Mouse (Mus musculus) neural tube, embryonic 14.5 days (tissue): ENCODE measurements around the gene Crabp1. TPM values are rescaled to one million over a fixed set of nuclear protein-coding genes. Genes with fewer than 3 reads are reported as not detected.

Experiments used
- ATAC-seq: fragments of 200-750 bp; cut with Nextera tagmentation; 2 replicates; pipeline ENCODE4 v1.8.0; 2017; ENCODE audit warnings: low read depth, mild to moderate bottlenecking, moderate TSS enrichment, moderate library complexity
- H3K27ac ChIP-seq: fragments of 300-500 bp; sonication (generic); 2 replicates; pipeline ENCODE4 v1.5.1; 2014; ENCODE audit warnings: low read depth, mild to moderate bottlenecking, control low read depth, low read length, moderate library complexity, mixed read lengths
- H3K27me3 ChIP-seq: fragments of 300-500 bp; sonication (generic); 2 replicates; pipeline ENCODE4 v1.6.1; 2014; ENCODE audit warnings: low read length; ENCODE audit not compliant: control insufficient read depth, insufficient read depth
- H3K36me3 ChIP-seq: fragments of 300-500 bp; sonication (generic); 2 replicates; pipeline ENCODE4 v1.6.1; 2014; ENCODE audit warnings: low read length, mixed read lengths; ENCODE audit not compliant: control insufficient read depth, insufficient read depth
- H3K4me1 ChIP-seq: fragments of 300-500 bp; sonication (generic); 2 replicates; pipeline ENCODE4 v1.6.1; 2014; ENCODE audit warnings: low read length; ENCODE audit not compliant: control insufficient read depth, insufficient read depth
- H3K4me2 ChIP-seq: fragments of 300-500 bp; sonication (generic); 2 replicates; pipeline ENCODE4 v1.6.1; 2014; ENCODE audit warnings: mild to moderate bottlenecking, low read depth, low read length, control low read depth
- H3K4me3 ChIP-seq: fragments of 300-500 bp; sonication (generic); 2 replicates; pipeline ENCODE4 v1.5.1; 2014; ENCODE audit warnings: low read depth, low read length, control low read depth, mixed read lengths
- H3K9ac ChIP-seq: fragments of 300-500 bp; sonication (generic); replicated peaks from 2 replicates; pipeline ENCODE4 v1.6.1; 2014; ENCODE audit warnings: low read depth, mild to moderate bottlenecking, control low read depth, low read length, mixed read lengths
- H3K9me3 ChIP-seq: fragments of 300-500 bp; sonication (generic); 2 replicates; pipeline ENCODE4 v1.6.1; 2016; ENCODE audit warnings: low read length; ENCODE audit not compliant: control insufficient read depth
- WGBS: fragments of 180-500 bp; shearing (Covaris S2); extraction: QIAGEN DNeasy Blood & Tissue Kit; methylation state at CpG from one replicate; pipeline ENCODE4 v1.1.7; 2014; 5-methylcytosine and 5-hydroxymethylcytosine counted together
- polyA plus RNA-seq: library from polyadenylated mRNA; unstranded; fragments of >200 nt; fragmentation: Nextera tagmentation; extraction: Ambion mirVana; gene quantifications from 2 replicates; pipeline ENCODE4 v1.2.1, GENCODE M21; 2014

Crabp1 gene
- polyA plus RNA-seq, 1 experiment from 2014 or later = 733 TPM

DNA sequence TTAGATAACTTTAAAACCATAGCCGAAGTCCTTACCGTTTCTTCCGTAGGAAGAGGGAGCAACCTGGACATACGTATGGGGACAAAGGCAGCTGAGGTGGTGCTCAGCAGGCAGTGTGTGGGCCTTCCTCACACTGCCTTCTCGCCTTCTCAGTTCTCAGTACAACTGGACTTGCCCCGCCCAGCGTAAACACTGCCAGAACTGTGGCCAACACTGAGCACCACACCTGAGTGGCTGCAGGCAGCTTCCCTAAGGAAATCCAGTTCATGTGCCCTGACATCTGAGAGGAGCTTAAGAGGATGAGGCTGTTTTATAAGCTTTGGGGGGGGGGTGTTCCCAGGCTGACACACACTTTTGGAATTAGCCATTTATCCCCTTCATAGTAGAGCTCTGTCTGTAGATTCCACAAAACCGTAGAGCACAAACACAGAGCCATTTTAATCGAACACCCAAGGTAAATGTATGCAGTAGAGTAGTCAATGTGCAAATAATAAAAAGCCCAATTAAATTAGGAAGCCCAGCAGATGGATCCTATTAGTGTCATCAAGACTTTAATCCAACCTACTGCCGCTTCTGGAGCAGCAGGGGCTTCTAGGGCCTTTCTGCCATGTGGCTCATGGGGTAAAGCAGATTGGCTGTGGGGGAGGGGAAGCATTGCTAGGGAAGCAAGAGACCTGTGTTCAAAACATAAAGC is 52.1 kb downstream of the Crabp1 start:
- WGBS = 73% methylated on average over 10 of the region's 10 CpGs
- ATAC-seq = no peak
- H3K4me3 ChIP-seq = no peak overlapping the region
- no peak overlapping the region for H3K9ac ChIP-seq
- no peaks in the 10 kb centered on the region for H3K27me3 ChIP-seq
- no peaks in the 10 kb centered on the region for H3K9me3 ChIP-seq
- no peaks in the 10 kb centered on the region for H3K4me1 ChIP-seq
- H3K36me3 ChIP-seq = no peaks in the 10 kb centered on the region
- no peak overlapping the region for H3K27ac ChIP-seq
- H3K4me2 ChIP-seq = no peak overlapping the region

DNA sequence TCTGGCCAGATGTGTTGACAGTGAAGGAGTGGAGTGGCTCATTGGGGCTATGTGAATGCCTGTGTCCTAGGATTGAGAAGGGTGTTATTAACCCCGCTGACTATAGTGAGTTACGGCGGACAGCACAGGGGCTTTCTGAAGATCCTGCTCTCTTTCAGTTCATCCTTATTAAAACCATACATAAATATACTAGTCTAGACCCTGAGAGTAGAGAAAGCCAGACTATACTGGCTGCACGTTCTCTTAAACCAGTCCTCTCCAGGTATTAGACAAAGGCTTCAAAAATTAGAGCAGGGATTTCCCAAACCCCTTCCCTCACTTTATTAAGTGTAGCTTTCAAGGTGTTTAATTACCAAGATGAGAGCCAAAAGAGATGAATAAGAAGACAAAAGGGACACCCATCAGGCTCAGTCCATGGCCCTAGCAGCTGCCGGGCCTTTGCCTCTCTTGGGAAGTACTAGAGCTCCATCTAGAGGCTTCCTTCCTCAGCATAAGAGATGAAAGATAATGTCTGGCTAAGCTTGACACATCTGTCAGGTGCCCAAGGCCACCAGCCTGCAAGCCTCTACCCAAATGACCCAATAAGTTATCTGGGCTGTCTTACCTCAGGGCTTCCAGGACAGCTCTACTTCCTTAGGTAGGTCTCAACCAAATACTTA is 57.0 kb downstream of the Crabp1 start:
- ATAC-seq = peak; percentile 82; the same call in 1 of the 2 replicates
- Histone ChIP-seq H3K4me3 (no peak overlapping the region), H3K27me3 (no peaks in the 10 kb centered on the region), H3K36me3 (no peaks in the 10 kb centered on the region), H3K27ac (no peak overlapping the region), H3K4me2 (no peak overlapping the region), H3K9me3 (no peaks in the 10 kb centered on the region), H3K4me1 (no peaks in the 10 kb centered on the region), H3K9ac (no peak overlapping the region)
- 52% methylated on average over 5 of the region's 5 CpGs for WGBS

Other genes with a start within 250 kb of the Crabp1 start
- not detected in 2 replicates for gene Sh2d7, start 225.8 kb upstream of the Crabp1 start, polyA plus RNA-seq
- 67.5 and 80.4 TPM in 2 replicates for gene Cib2, start 204.5 kb upstream of the Crabp1 start, polyA plus RNA-seq
- 165 and 178 TPM in 2 replicates for gene Idh3a, start 178.4 kb upstream of the Crabp1 start, polyA plus RNA-seq
- 28.8 and 35.5 TPM in 2 replicates for gene Acsbg1, start 102.9 kb upstream of the Crabp1 start, polyA plus RNA-seq
- gene Dnaja4, start 65.9 kb upstream of the Crabp1 start, polyA plus RNA-seq = 7.4 and 8.5 TPM in 2 replicates
- 76.3 and 91.0 TPM in 2 replicates for gene Wdr61, start 30.2 kb upstream of the Crabp1 start, polyA plus RNA-seq
- 51.1 and 64.0 TPM in 2 replicates for gene Ireb2, start 99.0 kb downstream of the Crabp1 start, polyA plus RNA-seq
- 2.3 and 2.8 TPM in 2 replicates for gene Hykk, start 152.5 kb downstream of the Crabp1 start, polyA plus RNA-seq
- gene Psma4, start 186.0 kb downstream of the Crabp1 start, polyA plus RNA-seq = 272 and 275 TPM in 2 replicates
- gene AY074887, start 186.2 kb downstream of the Crabp1 start, polyA plus RNA-seq = 0.73 and 1.4 TPM in 2 replicates
- gene Chrna5, start 216.1 kb downstream of the Crabp1 start, polyA plus RNA-seq = 5.1 TPM in 2 replicates